Comparison of ENCODE assay signal across 8 mouse cellular contexts in the genomic region with DNA sequence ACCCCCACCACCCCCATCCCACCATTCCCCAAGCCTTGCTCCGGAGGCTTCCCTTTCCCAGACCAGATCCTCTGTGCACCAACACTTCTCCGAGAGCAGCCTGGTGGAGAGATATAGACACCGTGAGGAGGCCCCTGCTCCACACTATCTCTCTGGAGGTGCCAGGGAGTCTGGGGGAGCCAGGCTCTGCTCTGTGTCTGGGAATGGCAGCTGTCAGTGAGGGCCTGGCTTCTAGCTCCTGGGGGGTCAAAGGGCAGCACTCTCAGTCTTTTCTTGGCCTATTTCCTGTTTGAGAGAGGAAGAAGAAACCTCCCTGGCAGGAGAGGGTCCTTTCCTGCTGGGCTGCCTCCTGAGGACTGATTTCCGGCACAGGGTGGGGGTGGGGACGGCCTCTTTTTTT. TPM values are rescaled to one million over a fixed set of nuclear protein-coding genes. Genes with fewer than 3 reads are reported as not detected.
DNase-seq lines count a peak whose midpoint lies in the region; ATAC-seq lines count a peak whose summit lies in the region.
"Had no signal": no experiment of that assay in that cellular context is flagged by ENCODE, and none has a peak within 500 bp of the region (broad histone marks: within the 10 kb centered on the region; RNA-seq: fewer than 3 reads in every experiment).

No protein-coding gene starts in this region.

- H3K9ac ChIP-seq in heart, embryonic 16.5 days (ENCODE audit: low read length) = peak overlapping the region; percentile 44
- H3K9ac ChIP-seq in liver, embryonic 13.5 days = peak overlapping the region; percentile 62

- H3K27ac ChIP-seq in heart, embryonic 16.5 days (ENCODE audit: low read length) = peak overlapping the region; percentile 88
- peak overlapping the region; percentile 98 for H3K27ac ChIP-seq in liver, embryonic 13.5 days

- peak; percentile 24 for ATAC-seq in heart, embryonic 16.5 days (replicated peaks; ENCODE audit: extremely low read depth, insufficient read depth, low FRiP score)
- ATAC-seq in liver, embryonic 13.5 days (ENCODE audit: low read depth) = 0 out of 2 replicates have a peak, but pooled peaks have one; percentile 14

- peak; percentile 28 for DNase-seq in kidney, adult 9 months
- no peak for DNase-seq in kidney, adult 18-20 months
- peak; percentile 16 for DNase-seq in ZHBTc4 (ENCODE audit: low read depth, low spot score)
- no peak for DNase-seq in liver, embryonic 13.5 days
- DNase-seq in adrenal gland, postnatal 36 days = no peak
- DNase-seq in B cell, adult 2 months = no peak

- peak overlapping the region; percentile 35 for H3K4me2 ChIP-seq in heart, embryonic 16.5 days (ENCODE audit: low read depth, low read length)
- H3K4me2 ChIP-seq in liver, embryonic 13.5 days = peak overlapping the region; percentile 73

- no peak overlapping the region for H3K4me3 ChIP-seq in heart, embryonic 16.5 days (ENCODE audit: low read length)
- H3K4me3 ChIP-seq in liver, embryonic 13.5 days (replicated peaks) = peak overlapping the region; percentile 27

- H3K9me3 ChIP-seq in heart, embryonic 16.5 days (replicated peaks; ENCODE audit: control insufficient read depth, low read length) = no peaks in the 10 kb centered on the region
- H3K9me3 ChIP-seq in liver, embryonic 13.5 days (replicated peaks) = no peaks in the 10 kb centered on the region

- H3K27me3 ChIP-seq in heart, embryonic 16.5 days (ENCODE audit: control insufficient read depth, insufficient read depth, low read length) = no peaks in the 10 kb centered on the region
- no peaks in the 10 kb centered on the region for H3K27me3 ChIP-seq in liver, embryonic 13.5 days

- H3K4me1 ChIP-seq in heart, embryonic 16.5 days (ENCODE audit: control insufficient read depth, insufficient read depth, low read length) = peaks cover 47% of the 10 kb centered on the region
- peaks cover 66% of the 10 kb centered on the region for H3K4me1 ChIP-seq in liver, embryonic 13.5 days (replicated peaks)

- peaks cover 10% of the 10 kb centered on the region for H3K36me3 ChIP-seq in heart, embryonic 16.5 days (ENCODE audit: control insufficient read depth, insufficient read depth)
- H3K36me3 ChIP-seq in liver, embryonic 13.5 days = no peaks in the 10 kb centered on the region

- 4% methylated on average over 5 of the region's 5 CpGs for WGBS in heart, embryonic 16.5 days
- WGBS in liver, embryonic 13.5 days (ENCODE audit: insufficient replicate concordance) = 13% methylated on average over 5 of the region's 5 CpGs

RNA-seq across cellular contexts. Expression of a gene that starts 16.9 kb away (rescaled TPM):
- 17.4 and 19.8 TPM in 2 replicates for polyA plus RNA-seq in heart, embryonic 16.5 days (2015; fragmentation: Nextera tagmentation; extraction: Ambion mirVana)
- 3.5 TPM in 2 replicates for polyA plus RNA-seq in liver, embryonic 13.5 days (2015; fragmentation: Nextera tagmentation; extraction: Ambion mirVana)
- total RNA-seq in adrenal gland, postnatal 36 days (2021) = 1 to 10 TPM; 7.6 to 8.6 TPM

RNA-seq across cellular contexts. Expression of a gene that starts 22.5 kb away (rescaled TPM):
- polyA plus RNA-seq in heart, embryonic 16.5 days (2015; fragmentation: Nextera tagmentation; extraction: Ambion mirVana) = 0.71 and 1.4 TPM in 2 replicates
- 0.43 and 0.52 TPM in 2 replicates for polyA plus RNA-seq in liver, embryonic 13.5 days (2015; fragmentation: Nextera tagmentation; extraction: Ambion mirVana)
- 1 to 10 TPM in 1 of 2 experiments, under 1 TPM in 1; 0.33 to 1.3 TPM for total RNA-seq in adrenal gland, postnatal 36 days (2021)
- total RNA-seq: left cerebral cortex, postnatal 25 days had no signal

RNA-seq across cellular contexts. Expression of a gene that starts 24.9 kb away (rescaled TPM):
- 28.9 and 33.7 TPM in 2 replicates for polyA plus RNA-seq in heart, embryonic 16.5 days (2015; fragmentation: Nextera tagmentation; extraction: Ambion mirVana)
- 9.3 and 9.8 TPM in 2 replicates for polyA plus RNA-seq in liver, embryonic 13.5 days (2015; fragmentation: Nextera tagmentation; extraction: Ambion mirVana)
- 10 to 100 TPM; 10.5 to 10.9 TPM for total RNA-seq in adrenal gland, postnatal 36 days (2021)

RNA-seq across cellular contexts. Expression of a gene that starts 43.8 kb away (rescaled TPM):
- polyA plus RNA-seq in heart, embryonic 16.5 days (2015; fragmentation: Nextera tagmentation; extraction: Ambion mirVana) = 123 and 134 TPM in 2 replicates
- 94.5 and 95.3 TPM in 2 replicates for polyA plus RNA-seq in liver, embryonic 13.5 days (2015; fragmentation: Nextera tagmentation; extraction: Ambion mirVana)
- total RNA-seq in adrenal gland, postnatal 36 days (2021) = 10 to 100 TPM; 65.7 to 70.6 TPM

Comparison
In these comparisons a context has a peak if more than half of its experiments do, and no peak if none do; other contexts are left out.
1. DNase-seq: peak in kidney, adult 9 months (single experiment) and ZHBTc4 (single experiment); none in kidney, adult 18-20 months (single experiment), liver, embryonic 13.5 days (single experiment), adrenal gland, postnatal 36 days (0 of 2) and B cell, adult 2 months (0 of 2).